Mouse (Mus musculus): Measurements from ENCODE around the gene Klk1b5. TPM values are rescaled to one million over a fixed set of nuclear protein-coding genes. Genes with fewer than 3 reads are reported as not detected.
A peak's percentile ranks its signal among the peaks of the same experiment; 100 is the strongest.

Klk1b5 gene
- polyA plus RNA-seq, 1 experiment from 2014 or later, result not detected

DNA sequence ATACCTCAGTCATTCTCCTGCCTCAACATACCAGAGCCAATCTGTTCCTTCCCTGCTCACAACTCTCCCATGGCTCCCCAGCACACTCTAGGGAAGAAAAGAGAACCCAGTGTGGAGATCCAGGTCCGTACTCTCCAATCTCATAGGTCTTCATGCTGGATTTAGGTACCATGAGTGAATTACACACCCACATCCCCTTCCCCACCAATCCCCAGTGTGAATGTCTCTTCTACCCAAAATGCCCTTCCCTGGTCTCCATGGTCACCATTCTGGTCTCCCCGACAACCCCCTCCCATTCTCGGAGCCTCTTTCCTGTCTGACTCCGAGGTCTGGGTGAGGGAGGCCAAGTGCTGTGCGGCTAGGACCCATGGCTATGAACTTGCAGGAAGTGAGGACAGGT is 45.4 kb downstream of the Klk1b5 start, which contains the start of gene Gm15517:
TSS of gene Gm15517 (plus strand) at position 301 of the 400 bp plus-strand sequence.
- H3K4me1 ChIP-seq (replicated peaks), result peaks cover 13% of the 10 kb centered on the region
- H3K27ac ChIP-seq, result no peak within 1 kb of the TSS
- no peak within 1 kb of the TSS for H3K4me3 ChIP-seq
- 54% methylated on average over 5 of the region's 5 CpGs for WGBS
- no peaks in the 10 kb centered on the region for H3K36me3 ChIP-seq
- H3K9me3 ChIP-seq, result no peaks in the 10 kb centered on the region
- H3K27me3 ChIP-seq (ENCODE audit: insufficient read depth, poor library complexity, severe bottlenecking), result peaks cover 40% of the 10 kb centered on the region
- no peak for DNase-seq (ENCODE audit: low spot score)

DNA sequence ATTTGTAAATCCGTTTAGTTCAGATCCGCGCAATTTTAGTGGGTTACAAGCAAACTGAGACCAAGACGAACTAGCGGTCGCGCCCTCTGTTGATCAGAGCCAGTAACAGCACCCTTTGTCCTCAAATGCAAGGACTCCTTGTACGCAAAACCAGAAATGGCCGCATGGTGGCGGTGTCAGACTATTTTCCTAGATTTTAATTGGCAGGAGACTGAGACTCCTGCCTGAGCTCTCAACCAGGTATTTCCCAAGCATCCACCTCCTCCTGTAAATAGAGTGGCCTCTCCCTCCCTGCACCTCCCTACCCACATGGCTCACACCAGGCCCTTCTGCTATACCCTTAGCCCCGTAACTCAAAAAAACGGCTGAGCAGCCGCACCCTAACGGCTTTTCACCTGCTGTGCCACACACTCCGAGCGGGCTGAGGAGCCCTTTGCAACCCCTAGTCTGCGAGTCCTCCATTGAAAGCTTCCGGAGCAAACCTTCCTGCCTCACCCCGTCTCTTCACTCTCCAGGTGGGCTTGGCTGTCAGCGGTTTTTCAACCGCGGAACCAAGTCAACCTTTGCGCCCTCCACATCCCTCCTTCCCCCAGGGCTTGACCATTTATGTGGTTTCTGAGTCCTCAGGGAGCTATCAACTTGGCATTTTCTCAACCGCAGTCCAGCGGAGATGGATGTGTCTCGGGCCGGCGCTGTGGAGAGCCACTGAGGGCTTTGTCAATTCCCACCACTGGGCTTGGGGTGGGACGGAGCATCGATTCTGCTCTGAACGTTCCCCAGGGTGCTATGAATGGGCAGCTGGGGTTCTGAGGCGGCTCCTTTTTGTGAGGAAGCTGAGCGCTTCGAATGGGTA is 47.3 kb downstream of the Klk1b5 start:
- Histone ChIP-seq H3K4me3 (peak overlapping the region; percentile 38), H3K36me3 (no peaks in the 10 kb centered on the region), H3K4me1 (replicated peaks) (peaks cover 13% of the 10 kb centered on the region), H3K27ac (no peak overlapping the region), H3K27me3 (ENCODE audit: insufficient read depth, poor library complexity, severe bottlenecking) (peaks cover 48% of the 10 kb centered on the region), H3K9me3 (no peaks in the 10 kb centered on the region)
- peak; percentile 95 for DNase-seq (ENCODE audit: low spot score)
- WGBS, result 2% methylated on average over 34 of the region's 34 CpGs

DNA sequence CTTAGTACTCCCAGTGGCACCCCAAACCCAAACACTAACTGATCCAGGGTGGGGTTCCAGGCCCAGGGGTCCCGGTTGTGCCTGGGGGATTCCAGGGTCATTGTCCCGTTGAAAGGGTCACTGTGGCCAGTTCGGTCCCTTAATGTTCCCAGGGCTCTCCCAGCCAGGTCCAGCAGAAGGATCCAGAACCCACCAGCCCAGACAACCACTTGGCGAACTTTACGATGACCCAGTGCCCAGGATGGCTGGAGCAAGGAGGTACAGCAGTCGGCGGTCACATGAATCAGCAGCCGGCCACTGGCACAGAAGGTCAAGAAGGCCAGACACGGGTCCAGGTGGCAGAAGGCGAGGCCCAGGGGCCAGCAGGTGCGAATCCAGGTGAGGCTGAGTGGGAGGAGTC is 52.4 kb downstream of the Klk1b5 start:
- 86% methylated on average over 11 of the region's 11 CpGs for WGBS
- no peak overlapping the region for H3K27ac ChIP-seq
- H3K4me1 ChIP-seq (replicated peaks), result peaks cover 5% of the 10 kb centered on the region
- H3K4me3 ChIP-seq, result no peak overlapping the region
- DNase-seq (ENCODE audit: low spot score), result no peak
- H3K9me3 ChIP-seq, result no peaks in the 10 kb centered on the region
- no peaks in the 10 kb centered on the region for H3K36me3 ChIP-seq
- peaks cover 37% of the 10 kb centered on the region for H3K27me3 ChIP-seq (ENCODE audit: insufficient read depth, poor library complexity, severe bottlenecking)

DNA sequence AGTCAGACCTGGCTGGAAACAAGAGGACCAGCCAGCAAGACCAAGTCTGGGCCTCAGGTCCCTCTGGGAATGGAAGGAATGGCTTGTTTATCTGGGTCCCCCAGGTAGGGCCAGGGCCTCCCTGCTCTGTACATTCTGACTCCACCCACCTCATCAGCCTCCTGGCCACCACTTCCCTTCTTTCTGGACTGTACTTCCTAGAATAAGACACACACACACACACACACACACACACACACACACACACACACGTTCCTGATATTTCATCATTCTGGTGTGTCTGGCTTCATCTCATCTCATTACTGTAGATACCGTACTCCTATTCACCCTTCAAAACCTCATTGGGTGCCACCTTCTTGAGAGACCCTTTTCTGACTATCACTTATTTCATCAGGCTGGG is 53.7 kb downstream of the Klk1b5 start:
- H3K36me3 ChIP-seq, result no peaks in the 10 kb centered on the region
- H3K4me1 ChIP-seq (replicated peaks), result peaks cover 4% of the 10 kb centered on the region; the same call in 1 of the 2 replicates
- 91% methylated on average over 2 of the region's 2 CpGs for WGBS
- no peak overlapping the region for H3K4me3 ChIP-seq
- no peaks in the 10 kb centered on the region for H3K9me3 ChIP-seq
- no peak for DNase-seq (ENCODE audit: low spot score)
- H3K27ac ChIP-seq, result no peak overlapping the region
- H3K27me3 ChIP-seq (ENCODE audit: insufficient read depth, poor library complexity, severe bottlenecking), result peaks cover 38% of the 10 kb centered on the region

Other genes with a start within 250 kb of the Klk1b5 start
- not detected in 2 replicates for gene Klk1b1, start 249.2 kb upstream of the Klk1b5 start, polyA plus RNA-seq (2016; fragmentation: Nextera tagmentation; extraction: Ambion mirVana)
- gene Klk1b9, start 239.9 kb upstream of the Klk1b5 start, polyA plus RNA-seq (2016; fragmentation: Nextera tagmentation; extraction: Ambion mirVana), result not detected in 2 replicates
- gene Klk1b11, start 220.1 kb upstream of the Klk1b5 start, polyA plus RNA-seq (2016; fragmentation: Nextera tagmentation; extraction: Ambion mirVana), result not detected in 2 replicates
- not detected in 2 replicates for gene Klk1b26, start 203.8 kb upstream of the Klk1b5 start, polyA plus RNA-seq (2016; fragmentation: Nextera tagmentation; extraction: Ambion mirVana)
- not detected in 2 replicates for gene Klk1b27, start 163.7 kb upstream of the Klk1b5 start, polyA plus RNA-seq (2016; fragmentation: Nextera tagmentation; extraction: Ambion mirVana)
- gene Klk1b21, start 113.6 kb upstream of the Klk1b5 start, polyA plus RNA-seq (2016; fragmentation: Nextera tagmentation; extraction: Ambion mirVana), result not detected in 2 replicates
- not detected in 2 replicates for gene Klk1b22, start 103.3 kb upstream of the Klk1b5 start, polyA plus RNA-seq (2016; fragmentation: Nextera tagmentation; extraction: Ambion mirVana)
- not detected in 2 replicates for gene Klk1b16, start 79.2 kb upstream of the Klk1b5 start, polyA plus RNA-seq (2016; fragmentation: Nextera tagmentation; extraction: Ambion mirVana)
- not detected in 2 replicates for gene Klk1b24, start 27.7 kb upstream of the Klk1b5 start, polyA plus RNA-seq (2016; fragmentation: Nextera tagmentation; extraction: Ambion mirVana)
- not detected in 2 replicates for gene Klk1b3, start 17.8 kb upstream of the Klk1b5 start, polyA plus RNA-seq (2016; fragmentation: Nextera tagmentation; extraction: Ambion mirVana)
- not detected in 2 replicates for gene Klk1b4, start 8.5 kb upstream of the Klk1b5 start, polyA plus RNA-seq (2016; fragmentation: Nextera tagmentation; extraction: Ambion mirVana)
- not detected in 2 replicates for gene Klk1, start 9.4 kb downstream of the Klk1b5 start, polyA plus RNA-seq (2016; fragmentation: Nextera tagmentation; extraction: Ambion mirVana)
- 0.10 TPM in 1 of 2 replicates, not detected in the other for gene Gm36864, start 20.2 kb downstream of the Klk1b5 start, polyA plus RNA-seq (2016; fragmentation: Nextera tagmentation; extraction: Ambion mirVana)
- gene 1700028J19Rik, start 30.8 kb downstream of the Klk1b5 start, polyA plus RNA-seq (2016; fragmentation: Nextera tagmentation; extraction: Ambion mirVana), result 1.0 and 1.5 TPM in 2 replicates
- gene 2410002F23Rik, start 30.8 kb downstream of the Klk1b5 start, polyA plus RNA-seq (2016; fragmentation: Nextera tagmentation; extraction: Ambion mirVana), result 173 and 174 TPM in 2 replicates
- gene Acp4, start 41.4 kb downstream of the Klk1b5 start, polyA plus RNA-seq (2016; fragmentation: Nextera tagmentation; extraction: Ambion mirVana), result 0.09 and 0.12 TPM in 2 replicates
- gene Gm15517, start 45.5 kb downstream of the Klk1b5 start, polyA plus RNA-seq (2016; fragmentation: Nextera tagmentation; extraction: Ambion mirVana), result not detected in 2 replicates
- gene Clec11a, start 91.0 kb downstream of the Klk1b5 start, polyA plus RNA-seq (2016; fragmentation: Nextera tagmentation; extraction: Ambion mirVana), result 1.8 and 2.1 TPM in 2 replicates
- 1.2 and 4.6 TPM in 2 replicates for gene Shank1, start 94.3 kb downstream of the Klk1b5 start, polyA plus RNA-seq (2016; fragmentation: Nextera tagmentation; extraction: Ambion mirVana)
- 2.7 and 3.0 TPM in 2 replicates for gene Syt3, start 168.2 kb downstream of the Klk1b5 start, polyA plus RNA-seq (2016; fragmentation: Nextera tagmentation; extraction: Ambion mirVana)
- 2.1 and 2.7 TPM in 2 replicates for gene 1700008O03Rik, start 169.9 kb downstream of the Klk1b5 start, polyA plus RNA-seq (2016; fragmentation: Nextera tagmentation; extraction: Ambion mirVana)
- 1.7 and 4.4 TPM in 2 replicates for gene Lrrc4b, start 213.1 kb downstream of the Klk1b5 start, polyA plus RNA-seq (2016; fragmentation: Nextera tagmentation; extraction: Ambion mirVana)
- 0.78 and 1.8 TPM in 2 replicates for gene Aspdh, start 249.4 kb downstream of the Klk1b5 start, polyA plus RNA-seq (2016; fragmentation: Nextera tagmentation; extraction: Ambion mirVana)